Mouse (Mus musculus): ENCODE results near the gene Ttyh3. TPM values are rescaled to one million over a fixed set of nuclear protein-coding genes. Genes with fewer than 3 reads are reported as not detected.
A peak's percentile ranks its signal among the peaks of the same experiment; 100 is the strongest.

Gene Ttyh3
- polyA plus RNA-seq, 1 experiment from 2014 or later = 83.3 TPM

DNA sequence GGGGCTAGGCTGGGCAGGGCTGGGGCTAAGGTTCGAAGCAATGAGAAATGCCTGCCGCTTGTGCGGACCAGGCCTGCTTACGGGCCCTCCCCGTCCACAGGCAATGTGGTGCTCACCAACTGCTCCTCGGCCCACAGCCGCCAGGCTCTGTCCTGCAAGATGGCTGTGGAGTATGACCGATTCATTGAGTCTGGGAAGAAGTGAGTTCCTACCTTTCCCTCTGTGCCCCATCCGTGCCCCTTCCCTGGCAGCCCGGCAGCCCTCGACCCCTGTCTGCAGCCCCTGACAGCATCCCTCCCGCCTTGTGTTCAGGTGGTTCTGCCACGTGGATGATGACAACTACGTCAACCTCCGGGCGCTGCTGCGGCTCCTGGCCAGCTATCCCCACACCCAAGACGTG is 36.6 kb downstream of the Ttyh3 start:
- H3K9me3 ChIP-seq (ENCODE audit: control insufficient read depth, low read length) = no peaks in the 10 kb centered on the region
- peak overlapping the region; percentile 94 for H3K9ac ChIP-seq (ENCODE audit: low read length)
- H3K4me2 ChIP-seq (ENCODE audit: low read depth, low read length, severe bottlenecking) = peak overlapping the region; percentile 81
- H3K36me3 ChIP-seq (ENCODE audit: control insufficient read depth, insufficient read depth, low read length) = peaks cover 7% of the 10 kb centered on the region; the same call in 1 of the 2 replicates
- no peaks in the 10 kb centered on the region for H3K27me3 ChIP-seq (ENCODE audit: control insufficient read depth, insufficient read depth, low read length)
- 27% methylated on average over 18 of the region's 18 CpGs for WGBS
- H3K27ac ChIP-seq (ENCODE audit: low read depth, low read length) = peak overlapping the region; percentile 99
- ATAC-seq (replicated peaks; ENCODE audit: low FRiP score) (no peak), DNase-seq (ENCODE audit: low spot score) (no peak)
- peaks cover 34% of the 10 kb centered on the region for H3K4me1 ChIP-seq (replicated peaks; ENCODE audit: control insufficient read depth, insufficient read depth, low read length)
- H3K4me3 ChIP-seq (ENCODE audit: low read depth, low read length) = peak overlapping the region; percentile 82

DNA sequence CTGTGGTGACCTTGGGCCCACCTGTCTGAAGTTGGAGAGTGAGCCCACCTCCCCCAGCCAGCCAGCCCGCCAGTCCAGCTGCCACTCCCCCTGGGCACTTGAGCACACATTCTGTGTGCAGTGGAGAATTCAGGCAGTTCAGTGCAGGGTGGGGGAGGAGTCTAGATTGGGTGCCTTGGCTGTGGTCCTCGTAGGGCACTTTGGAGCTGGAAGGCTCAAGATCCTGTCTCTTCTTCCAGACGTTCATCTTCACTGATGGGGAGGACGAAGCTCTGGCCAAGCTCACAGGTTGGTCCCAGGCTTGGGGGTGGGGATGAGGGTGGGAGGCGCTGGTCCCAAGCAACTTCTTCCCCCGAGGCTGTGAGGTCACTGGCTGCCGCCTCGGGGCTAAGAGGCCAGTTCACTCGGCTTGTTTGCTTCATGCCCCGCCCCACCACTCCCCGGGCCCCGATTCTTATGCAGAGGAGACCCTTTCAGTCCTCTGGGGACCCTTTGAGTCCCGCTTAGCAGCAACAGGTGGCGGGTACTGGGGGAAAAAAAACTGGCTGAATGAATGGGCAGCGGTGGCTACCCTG is 37.1 kb downstream of the Ttyh3 start:
- H3K9me3 ChIP-seq (ENCODE audit: control insufficient read depth, low read length) = no peaks in the 10 kb centered on the region
- WGBS = 1% methylated on average over 15 of the region's 15 CpGs
- H3K4me1 ChIP-seq (replicated peaks; ENCODE audit: control insufficient read depth, insufficient read depth, low read length) = peaks cover 35% of the 10 kb centered on the region
- DNase-seq (ENCODE audit: low spot score) (peak; percentile 85), ATAC-seq (replicated peaks; ENCODE audit: low FRiP score) (peak; percentile 25)
- peaks cover 7% of the 10 kb centered on the region; the same call in 1 of the 2 replicates for H3K36me3 ChIP-seq (ENCODE audit: control insufficient read depth, insufficient read depth, low read length)
- peak overlapping the region; percentile 99 for H3K27ac ChIP-seq (ENCODE audit: low read depth, low read length)
- H3K9ac ChIP-seq (ENCODE audit: low read length) = peak overlapping the region; percentile 94
- peak overlapping the region; percentile 82 for H3K4me3 ChIP-seq (ENCODE audit: low read depth, low read length)
- H3K4me2 ChIP-seq (ENCODE audit: low read depth, low read length, severe bottlenecking) = peak overlapping the region; percentile 81
- no peaks in the 10 kb centered on the region for H3K27me3 ChIP-seq (ENCODE audit: control insufficient read depth, insufficient read depth, low read length)

DNA sequence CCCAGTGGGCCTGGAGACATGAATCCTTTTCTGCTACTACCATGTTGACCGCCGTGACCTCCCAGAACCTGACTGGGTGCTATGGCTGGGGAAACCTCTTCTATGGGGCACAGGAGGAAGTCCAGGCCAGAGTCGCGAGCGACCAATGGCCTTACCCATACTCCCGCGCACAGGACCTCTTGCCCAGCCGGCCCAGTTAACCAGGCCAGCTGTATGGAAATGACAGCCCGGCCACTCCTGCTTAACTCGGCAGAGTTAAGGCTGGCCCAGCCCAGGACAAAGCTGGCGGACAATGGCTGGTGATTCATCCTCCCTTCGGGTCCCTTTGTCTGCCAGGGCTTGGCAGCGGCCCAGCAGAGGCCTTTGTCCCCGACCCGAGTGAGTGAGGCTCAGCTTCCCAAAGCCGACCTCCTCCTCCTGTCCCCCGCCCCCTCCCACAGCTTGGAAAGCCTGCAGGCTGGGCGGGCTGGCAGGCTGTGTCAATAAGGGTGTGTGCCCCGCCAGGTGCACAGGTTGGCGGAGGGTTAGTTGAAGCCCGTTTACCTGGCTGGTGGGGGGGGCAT is 37.7 kb downstream of the Ttyh3 start:
- H3K27me3 ChIP-seq (ENCODE audit: control insufficient read depth, insufficient read depth, low read length) = peaks cover 2% of the 10 kb centered on the region
- 2% methylated on average over 21 of the region's 21 CpGs for WGBS
- peak overlapping the region; percentile 99 for H3K27ac ChIP-seq (ENCODE audit: low read depth, low read length)
- peak overlapping the region; percentile 82 for H3K4me3 ChIP-seq (ENCODE audit: low read depth, low read length)
- H3K9ac ChIP-seq (ENCODE audit: low read length) = peak overlapping the region; percentile 94
- ATAC-seq (replicated peaks; ENCODE audit: low FRiP score) (peak; percentile 55), DNase-seq (ENCODE audit: low spot score) (peak; percentile 93)
- H3K36me3 ChIP-seq (ENCODE audit: control insufficient read depth, insufficient read depth, low read length) = peaks cover 7% of the 10 kb centered on the region; the same call in 1 of the 2 replicates
- peaks cover 41% of the 10 kb centered on the region for H3K4me1 ChIP-seq (replicated peaks; ENCODE audit: control insufficient read depth, insufficient read depth, low read length)
- H3K9me3 ChIP-seq (ENCODE audit: control insufficient read depth, low read length) = no peaks in the 10 kb centered on the region
- H3K4me2 ChIP-seq (ENCODE audit: low read depth, low read length, severe bottlenecking) = peak overlapping the region; percentile 81

DNA sequence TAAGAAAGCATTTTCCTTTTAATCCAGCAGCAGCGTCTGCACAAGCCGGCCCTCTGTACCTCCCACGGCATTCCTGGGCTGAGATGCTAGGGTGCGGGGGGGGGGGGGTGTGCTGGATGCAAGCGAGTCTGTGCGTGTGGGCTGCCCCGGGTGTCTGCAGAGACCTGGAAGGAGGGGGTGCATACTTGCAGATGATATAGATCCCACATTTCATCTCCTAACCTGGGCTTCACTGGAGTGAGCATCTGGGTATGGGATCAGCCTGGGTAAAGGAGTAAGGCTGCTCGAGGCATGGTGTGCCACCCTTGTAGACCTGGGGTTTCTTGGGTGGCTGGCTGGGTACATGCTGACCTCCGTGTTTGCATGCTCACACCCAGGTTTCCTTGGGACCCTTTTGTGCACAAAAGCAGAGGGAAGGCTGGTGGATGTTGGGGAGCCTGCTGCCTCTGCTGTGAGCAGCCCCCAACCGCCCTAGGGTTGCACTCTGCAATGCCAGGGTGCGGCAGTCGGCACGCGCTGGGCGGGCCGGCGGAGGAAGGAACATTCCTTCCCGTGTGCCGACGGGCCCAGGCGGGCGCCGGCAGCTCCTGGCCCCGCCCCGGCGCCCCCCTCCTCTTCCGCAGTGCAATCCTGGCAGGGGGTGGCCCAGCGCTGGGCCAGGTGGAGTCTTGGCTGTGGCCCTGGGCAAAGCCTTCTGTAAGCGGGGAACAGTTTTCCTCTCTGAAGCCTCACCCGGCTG is 38.4 kb downstream of the Ttyh3 start:
- Histone ChIP-seq H3K4me2 (ENCODE audit: low read depth, low read length, severe bottlenecking) (peak overlapping the region; percentile 81), H3K4me3 (ENCODE audit: low read depth, low read length) (peak overlapping the region; percentile 82), H3K9me3 (ENCODE audit: control insufficient read depth, low read length) (no peaks in the 10 kb centered on the region), H3K27me3 (ENCODE audit: control insufficient read depth, insufficient read depth, low read length) (peaks cover 2% of the 10 kb centered on the region), H3K36me3 (ENCODE audit: control insufficient read depth, insufficient read depth, low read length) (peaks cover 7% of the 10 kb centered on the region; the same call in 1 of the 2 replicates), H3K4me1 (replicated peaks; ENCODE audit: control insufficient read depth, insufficient read depth, low read length) (peaks cover 42% of the 10 kb centered on the region), H3K27ac (ENCODE audit: low read depth, low read length) (peak overlapping the region; percentile 99), H3K9ac (ENCODE audit: low read length) (peak overlapping the region; percentile 94)
- under 1% methylated on average over 29 of the region's 30 CpGs for WGBS
- ATAC-seq (replicated peaks; ENCODE audit: low FRiP score) (peak; percentile 10; the same call in 1 of the 2 replicates), DNase-seq (ENCODE audit: low spot score) (peak; percentile 85)

DNA sequence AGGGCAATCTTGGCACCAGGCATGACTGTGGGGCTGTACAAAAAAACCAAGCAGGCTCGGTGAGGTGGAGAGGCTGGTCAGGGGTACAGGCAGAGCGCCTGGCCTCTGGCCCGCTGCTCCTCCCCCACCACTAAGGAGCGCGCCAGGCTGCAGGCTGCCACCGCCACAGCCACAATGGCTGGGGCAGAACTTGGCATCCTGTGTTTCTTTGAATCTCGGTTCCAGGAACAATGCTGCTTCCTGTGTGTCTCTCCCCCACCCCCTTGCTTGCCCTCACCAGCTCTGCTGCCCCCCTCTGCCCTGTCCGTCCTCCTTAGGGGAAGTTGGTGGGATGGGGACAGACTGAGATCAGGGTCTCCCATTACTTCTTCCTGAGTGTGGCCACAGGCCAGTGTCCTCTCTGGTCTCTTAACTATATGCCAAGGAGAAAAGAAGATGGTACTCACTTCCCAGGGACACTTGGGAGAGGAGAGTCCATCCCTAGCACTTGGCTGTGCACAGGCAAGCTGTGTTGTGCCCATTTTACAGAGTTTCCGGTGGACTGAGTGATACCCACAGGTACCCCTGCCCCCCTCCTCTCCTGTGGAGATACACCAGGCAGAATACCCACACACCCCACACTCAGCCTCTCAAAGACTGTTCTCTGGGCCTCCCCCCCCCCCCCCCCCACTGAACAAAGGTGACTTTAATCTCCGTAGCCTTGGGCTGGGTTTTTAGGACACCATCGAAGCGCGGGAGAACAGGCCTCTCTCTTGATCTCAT is 39.1 kb downstream of the Ttyh3 start:
- H3K36me3 ChIP-seq (ENCODE audit: control insufficient read depth, insufficient read depth, low read length) = peaks cover 7% of the 10 kb centered on the region; the same call in 1 of the 2 replicates
- peaks cover 2% of the 10 kb centered on the region for H3K27me3 ChIP-seq (ENCODE audit: control insufficient read depth, insufficient read depth, low read length)
- H3K4me3 ChIP-seq (ENCODE audit: low read depth, low read length) = peak overlapping the region; percentile 82
- peak overlapping the region; percentile 94 for H3K9ac ChIP-seq (ENCODE audit: low read length)
- DNase-seq (ENCODE audit: low spot score) = peak; percentile 77
- no peaks in the 10 kb centered on the region for H3K9me3 ChIP-seq (ENCODE audit: control insufficient read depth, low read length)
- H3K4me1 ChIP-seq (replicated peaks; ENCODE audit: control insufficient read depth, insufficient read depth, low read length) = peaks cover 41% of the 10 kb centered on the region
- ATAC-seq (replicated peaks; ENCODE audit: low FRiP score) = no peak
- 4% methylated on average over 13 of the region's 13 CpGs for WGBS
- H3K27ac ChIP-seq (ENCODE audit: low read depth, low read length) = peak overlapping the region; percentile 99
- H3K4me2 ChIP-seq (ENCODE audit: low read depth, low read length, severe bottlenecking) = peak overlapping the region; percentile 81

DNA sequence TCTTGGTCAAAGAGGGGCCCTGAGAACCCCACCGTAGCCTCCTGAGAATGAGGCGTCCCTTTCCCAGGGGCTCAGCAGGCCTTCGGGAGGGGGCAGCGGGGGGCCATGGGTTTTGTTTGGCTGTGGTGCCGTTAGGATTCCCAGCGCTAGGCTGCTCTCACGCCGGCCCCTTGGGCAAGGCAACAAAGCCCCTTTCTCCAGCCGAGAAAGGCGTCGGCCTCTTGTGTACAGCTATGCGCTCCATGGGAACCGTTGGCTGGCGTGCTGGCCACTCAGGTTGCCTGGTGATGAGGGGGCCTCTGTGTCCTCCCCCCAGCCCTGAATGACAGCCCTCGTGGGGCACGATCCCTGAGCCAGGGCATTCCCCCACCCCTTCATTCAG is 40.2 kb downstream of the Ttyh3 start:
- Histone ChIP-seq H3K4me1 (replicated peaks; ENCODE audit: control insufficient read depth, insufficient read depth, low read length) (peaks cover 41% of the 10 kb centered on the region), H3K36me3 (ENCODE audit: control insufficient read depth, insufficient read depth, low read length) (no peaks in the 10 kb centered on the region; the same call in 1 of the 2 replicates), H3K4me3 (ENCODE audit: low read depth, low read length) (peak overlapping the region; percentile 82), H3K27me3 (ENCODE audit: control insufficient read depth, insufficient read depth, low read length) (peaks cover 2% of the 10 kb centered on the region), H3K27ac (ENCODE audit: low read depth, low read length) (peak overlapping the region; percentile 99), H3K9ac (ENCODE audit: low read length) (peak overlapping the region; percentile 94), H3K4me2 (ENCODE audit: low read depth, low read length, severe bottlenecking) (peak overlapping the region; percentile 81), H3K9me3 (ENCODE audit: control insufficient read depth, low read length) (no peaks in the 10 kb centered on the region)
- WGBS = under 1% methylated on average over 16 of the region's 16 CpGs
- DNase-seq (ENCODE audit: low spot score) (peak; percentile 85), ATAC-seq (replicated peaks; ENCODE audit: low FRiP score) (peak; percentile 10)

DNA sequence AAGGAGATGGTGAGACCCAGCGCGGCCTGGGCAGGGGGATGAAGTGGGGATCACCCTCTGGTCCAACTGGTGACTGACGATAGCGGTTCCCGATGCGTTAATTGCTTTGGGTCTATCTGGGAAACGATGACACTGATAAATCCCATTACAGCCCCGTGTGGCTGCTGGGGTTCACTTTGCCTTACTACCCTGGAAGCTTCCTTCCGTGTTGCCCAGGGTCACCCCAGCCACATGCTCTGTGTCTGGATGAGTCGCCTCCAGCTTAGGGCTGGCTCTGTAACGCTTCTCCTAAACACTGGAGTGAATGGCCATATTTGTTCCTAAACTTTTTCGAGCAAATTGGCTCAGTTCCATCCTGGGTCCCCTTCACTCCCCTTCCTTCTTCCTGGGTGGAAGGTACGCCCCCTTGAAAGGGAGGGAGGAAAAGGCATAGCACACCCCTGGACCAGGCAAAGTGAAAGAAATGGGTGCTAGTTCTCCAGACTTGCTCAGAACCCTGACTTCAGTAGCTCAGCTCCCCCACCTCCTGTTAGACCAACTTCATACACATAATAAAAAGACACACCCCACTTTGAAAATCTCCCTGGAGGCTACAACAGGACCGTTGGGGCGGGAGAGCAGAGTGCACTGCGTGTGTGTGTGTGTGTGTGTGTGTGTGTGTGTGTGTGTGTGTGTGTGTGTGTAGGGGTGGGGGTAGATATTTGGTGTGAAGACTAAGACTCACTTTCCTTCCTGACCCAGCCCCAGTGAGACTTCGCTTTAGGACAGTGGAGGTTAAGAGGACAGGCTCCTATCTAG is 40.8 kb downstream of the Ttyh3 start:
- peaks cover 2% of the 10 kb centered on the region for H3K27me3 ChIP-seq (ENCODE audit: control insufficient read depth, insufficient read depth, low read length)
- peak overlapping the region; percentile 99 for H3K27ac ChIP-seq (ENCODE audit: low read depth, low read length)
- ATAC-seq (replicated peaks; ENCODE audit: low FRiP score) (no peak), DNase-seq (ENCODE audit: low spot score) (peak; percentile 65)
- H3K4me1 ChIP-seq (replicated peaks; ENCODE audit: control insufficient read depth, insufficient read depth, low read length) = peaks cover 41% of the 10 kb centered on the region
- peak overlapping the region; percentile 94 for H3K9ac ChIP-seq (ENCODE audit: low read length)
- H3K9me3 ChIP-seq (ENCODE audit: control insufficient read depth, low read length) = no peaks in the 10 kb centered on the region
- under 1% methylated on average over 17 of the region's 17 CpGs for WGBS
- peak overlapping the region; percentile 82 for H3K4me3 ChIP-seq (ENCODE audit: low read depth, low read length)
- peak overlapping the region; percentile 81 for H3K4me2 ChIP-seq (ENCODE audit: low read depth, low read length, severe bottlenecking)
- H3K36me3 ChIP-seq (ENCODE audit: control insufficient read depth, insufficient read depth, low read length) = no peaks in the 10 kb centered on the region; the same call in 1 of the 2 replicates
